Mouse (Mus musculus) thymus, adult 2 months (tissue): ENCODE data around the gene Cog5. TPM values are rescaled to one million over a fixed set of nuclear protein-coding genes. Genes with fewer than 3 reads are reported as not detected.

Experiments used
- DNase-seq: peaks from one replicate; pipeline ENCODE4 v3.0.0; 2021
- H3K27ac ChIP-seq: fragments of 200-500 bp; 2 replicates; pipeline ENCODE4 v1.5.1; 2012; ENCODE audit warnings: low read length, control low read depth; ENCODE audit not compliant: control insufficient read depth, insufficient read depth
- H3K27me3 ChIP-seq: fragments of 200-500 bp; 2 replicates; pipeline ENCODE4 v1.6.1; 2012; ENCODE audit warnings: mild to moderate bottlenecking, low read length, moderate library complexity, mixed read lengths; ENCODE audit not compliant: control insufficient read depth, insufficient read depth
- H3K36me3 ChIP-seq: fragments of 200-500 bp; 2 replicates; pipeline ENCODE4 v1.6.1; 2012; ENCODE audit warnings: mild to moderate bottlenecking, low read length, moderate library complexity; ENCODE audit not compliant: control insufficient read depth, insufficient read depth
- H3K4me1 ChIP-seq: fragments of 200-500 bp; replicated peaks from 2 replicates; pipeline ENCODE4 v1.6.1; 2012; ENCODE audit warnings: low read length; ENCODE audit not compliant: control insufficient read depth, insufficient read depth
- H3K4me3 ChIP-seq: fragments of 200-500 bp; 2 replicates; pipeline ENCODE4 v1.5.1; 2012; ENCODE audit warnings: mild to moderate bottlenecking, low read length, control low read depth, moderate library complexity; ENCODE audit not compliant: control insufficient read depth, insufficient read depth
- CTCF ChIP-seq: fragments of 200-500 bp; IDR thresholded peaks from 2 replicates; pipeline ENCODE4 v1.5.1; 2012; ENCODE audit warnings: mild to moderate bottlenecking, control low read depth, low read length, moderate library complexity, borderline replicate concordance; ENCODE audit not compliant: control insufficient read depth, poor library complexity, insufficient read depth; ENCODE audit errors: extremely low read depth
- POLR2A ChIP-seq: fragments of 200-500 bp; IDR thresholded peaks from 2 replicates; pipeline ENCODE4 v1.6.1; 2012; ENCODE audit warnings: mild to moderate bottlenecking, low read length, control low read depth, moderate library complexity; ENCODE audit not compliant: control insufficient read depth, poor library complexity, insufficient read depth; ENCODE audit errors: extremely low read depth
- WGBS: fragments of 180-500 bp; shearing (Covaris S2); methylation state at CpG from one replicate; pipeline ENCODE4 v1.1.7; 2018; 5-methylcytosine and 5-hydroxymethylcytosine counted together
- polyA plus RNA-seq: library from polyadenylated mRNA; depleted of rRNA; stranded (reverse); fragments of >200 nt; gene quantifications from 2 replicates; pipeline ENCODE4 v1.2.3, GENCODE M21; 2012

Cog5 gene
- polyA plus RNA-seq, 1 experiment: 40.6 TPM

DNA sequence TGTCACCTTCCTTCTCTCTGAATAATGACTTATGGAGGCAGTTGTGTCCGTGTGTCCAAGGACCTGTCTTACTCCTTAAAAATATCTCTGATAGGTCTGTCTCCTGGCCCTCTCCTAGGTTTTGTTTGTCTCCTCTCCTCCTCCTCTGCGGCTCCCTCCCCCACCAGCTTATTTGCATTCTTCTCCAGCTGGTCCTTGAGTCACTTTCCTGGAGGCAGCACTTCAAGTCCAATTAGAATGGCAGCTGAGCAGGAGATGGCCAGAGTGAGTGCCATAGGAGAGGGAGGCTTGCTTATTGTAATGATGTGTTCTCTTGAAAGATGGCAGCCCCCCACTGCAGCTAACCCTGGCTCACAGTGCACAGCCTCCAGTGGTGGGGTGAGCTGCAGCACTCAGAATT lies 241.2 kb downstream of the Cog5 start:
- H3K36me3 ChIP-seq: no peaks in the 10 kb centered on the region; the same call in 1 of the 2 replicates
- H3K4me1 ChIP-seq: no peaks in the 10 kb centered on the region
- 93% methylated on average over 2 of the region's 2 CpGs for WGBS
- H3K27me3 ChIP-seq: no peaks in the 10 kb centered on the region
- no peak for TF ChIP-seq CTCF
- no peak for TF ChIP-seq POLR2A
- no peak overlapping the region for H3K27ac ChIP-seq
- H3K4me3 ChIP-seq: no peak overlapping the region
- DNase-seq: no peak

DNA sequence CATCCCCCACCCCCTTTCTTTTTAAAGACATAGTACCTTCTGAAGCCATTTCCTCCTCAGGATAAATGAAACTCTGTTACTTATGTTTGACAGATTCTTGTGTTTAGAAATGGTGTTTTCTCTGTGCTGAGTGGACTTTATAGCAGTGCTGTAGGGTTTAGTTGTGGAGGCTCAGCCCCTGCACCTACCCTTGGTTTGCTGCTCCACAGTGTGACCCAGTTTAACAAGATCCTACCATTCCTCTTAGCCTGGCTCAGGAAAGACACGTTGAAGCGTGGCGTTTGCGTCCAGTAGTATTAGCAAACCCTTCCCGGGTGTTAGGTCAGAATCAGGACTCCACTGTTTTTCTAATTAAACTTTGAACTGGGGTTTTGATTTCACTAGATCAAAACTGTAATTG lies 241.6 kb downstream of the Cog5 start:
- Histone ChIP-seq H3K4me1 (no peaks in the 10 kb centered on the region), H3K27ac (no peak overlapping the region), H3K4me3 (no peak overlapping the region), H3K27me3 (no peaks in the 10 kb centered on the region), H3K36me3 (no peaks in the 10 kb centered on the region; the same call in 1 of the 2 replicates)
- WGBS: 94% methylated on average over 5 of the region's 5 CpGs
- DNase-seq: no peak
- TF ChIP-seq CTCF (no peak), POLR2A (no peak)

DNA sequence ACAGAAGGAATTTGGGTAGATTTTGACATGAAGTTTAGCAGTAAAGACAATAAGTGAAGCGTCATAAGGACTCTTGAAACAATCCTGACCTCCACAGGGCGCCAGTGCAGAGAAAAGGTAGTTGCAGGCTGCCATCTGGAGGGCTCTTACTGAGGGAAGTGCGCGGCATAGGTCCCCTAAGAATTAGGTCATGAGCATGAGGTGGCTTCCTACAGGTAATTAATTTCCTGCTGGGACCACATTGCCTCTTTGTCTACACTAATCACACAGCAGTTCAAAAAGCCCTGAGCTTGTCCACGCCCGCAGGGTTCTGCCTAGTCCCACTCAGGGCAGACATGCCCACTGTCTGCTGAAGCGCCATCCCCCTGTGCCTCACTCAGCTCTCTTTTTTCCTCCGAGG lies 242.3 kb downstream of the Cog5 start:
- Histone ChIP-seq H3K4me3 (no peak overlapping the region), H3K27me3 (no peaks in the 10 kb centered on the region), H3K36me3 (no peaks in the 10 kb centered on the region; the same call in 1 of the 2 replicates), H3K4me1 (no peaks in the 10 kb centered on the region), H3K27ac (no peak overlapping the region)
- no peak for DNase-seq
- no peak for TF ChIP-seq CTCF
- no peak for TF ChIP-seq POLR2A
- 95% methylated on average over 8 of the region's 8 CpGs for WGBS

DNA sequence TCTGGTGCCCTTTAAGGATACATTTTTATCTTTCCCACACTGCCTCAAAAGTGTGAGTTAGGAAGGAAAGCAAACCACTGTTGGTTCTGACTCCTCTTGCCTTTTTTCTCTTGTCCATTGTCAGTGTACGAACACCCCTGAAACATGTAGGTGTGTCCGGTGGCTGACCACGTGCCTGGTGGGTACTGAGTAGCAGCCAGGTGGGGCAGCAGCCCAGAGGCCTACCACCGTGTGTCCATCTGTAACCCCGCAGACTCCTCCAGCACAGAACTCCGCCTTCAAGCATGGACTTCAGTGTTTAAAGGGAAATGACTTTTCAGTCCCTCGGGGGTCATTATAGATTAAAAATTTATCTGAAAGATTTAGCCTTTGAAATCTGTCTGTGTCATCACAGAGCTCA lies 242.8 kb downstream of the Cog5 start:
- no peak for DNase-seq
- no peak overlapping the region for H3K4me3 ChIP-seq
- 95% methylated on average over 7 of the region's 7 CpGs for WGBS
- H3K4me1 ChIP-seq: no peaks in the 10 kb centered on the region
- H3K27me3 ChIP-seq: no peaks in the 10 kb centered on the region
- H3K36me3 ChIP-seq: no peaks in the 10 kb centered on the region; the same call in 1 of the 2 replicates
- no peak overlapping the region for H3K27ac ChIP-seq
- no peak for TF ChIP-seq POLR2A
- no peak for TF ChIP-seq CTCF

DNA sequence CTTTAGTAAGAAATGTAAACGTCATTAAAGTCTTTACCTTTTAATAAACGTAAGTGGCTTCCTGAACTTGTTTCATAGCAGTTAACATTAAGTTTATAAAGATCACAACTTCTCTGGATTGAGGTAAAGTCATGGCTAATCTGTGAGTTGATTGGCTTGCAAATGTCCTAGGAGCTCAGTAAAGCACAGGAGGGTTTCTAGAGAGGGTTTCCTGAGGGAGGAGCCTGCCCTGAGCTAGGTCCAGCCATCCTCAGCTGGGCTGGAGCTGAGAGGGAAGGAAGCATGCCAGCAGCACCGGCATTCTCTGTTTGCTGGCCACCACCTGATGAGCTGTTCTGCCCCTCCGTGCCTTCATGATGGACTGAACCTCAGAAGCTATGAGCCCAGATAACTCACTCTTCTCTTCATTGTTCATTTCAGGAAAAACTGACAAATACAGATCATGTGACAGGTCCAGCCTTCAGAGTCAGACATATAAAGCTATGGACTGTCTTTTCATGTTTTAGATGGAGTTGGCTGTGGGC lies 245.8 kb downstream of the Cog5 start:
- no peaks in the 10 kb centered on the region for H3K4me1 ChIP-seq
- no peaks in the 10 kb centered on the region; the same call in 1 of the 2 replicates for H3K36me3 ChIP-seq
- DNase-seq: no peak
- TF ChIP-seq CTCF (no peak), POLR2A (no peak)
- no peaks in the 10 kb centered on the region for H3K27me3 ChIP-seq
- no peak overlapping the region for H3K27ac ChIP-seq
- WGBS: 97% methylated on average over 4 of the region's 4 CpGs
- H3K4me3 ChIP-seq: no peak overlapping the region

DNA sequence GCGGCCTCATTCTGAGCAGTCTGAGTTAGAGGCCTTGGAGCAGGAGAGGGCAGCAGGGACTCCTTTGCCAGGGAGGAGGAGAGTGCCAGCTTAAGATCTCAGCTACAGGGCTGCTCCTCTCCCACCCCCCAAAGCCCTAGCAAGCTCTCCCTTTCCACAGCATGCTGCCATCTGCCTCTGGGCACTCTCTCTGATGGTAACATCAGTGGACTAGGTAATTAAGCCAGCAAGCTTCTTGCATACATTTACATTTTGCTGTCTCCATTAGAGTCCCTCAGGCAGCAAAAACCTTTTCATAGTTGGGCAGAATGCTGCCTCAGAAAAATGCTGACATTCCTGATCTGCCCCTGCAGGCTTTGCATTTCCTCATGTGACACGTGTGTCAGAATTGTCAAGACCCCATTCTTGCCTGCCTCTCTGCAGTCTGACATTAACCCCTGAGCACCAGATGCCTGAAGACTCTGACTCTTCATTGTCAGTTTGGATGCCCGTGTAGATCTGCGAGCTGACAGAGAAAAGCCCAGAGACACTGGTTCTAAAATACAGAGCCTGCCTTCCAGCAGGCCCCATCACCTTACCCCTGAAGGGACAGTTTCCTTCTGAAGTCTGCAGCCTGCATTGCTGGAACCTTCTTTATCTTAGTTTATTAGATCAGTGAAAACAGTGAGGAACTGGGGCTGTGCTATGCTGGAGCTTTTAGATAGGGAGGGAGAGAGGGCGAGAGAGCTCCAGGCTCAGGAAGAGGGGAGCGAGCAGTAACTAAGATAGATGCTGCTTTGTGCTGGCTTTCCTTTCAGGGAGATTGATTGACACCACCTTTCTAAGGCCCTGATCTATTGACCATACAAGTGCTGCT lies 251.3 kb downstream of the Cog5 start:
- TF ChIP-seq CTCF (no peak), POLR2A (no peak)
- H3K4me1 ChIP-seq: no peaks in the 10 kb centered on the region
- no peak for DNase-seq
- no peaks in the 10 kb centered on the region for H3K27me3 ChIP-seq
- H3K4me3 ChIP-seq: no peak overlapping the region
- no peak overlapping the region for H3K27ac ChIP-seq
- 95% methylated on average over 6 of the region's 6 CpGs for WGBS
- H3K36me3 ChIP-seq: no peaks in the 10 kb centered on the region

DNA sequence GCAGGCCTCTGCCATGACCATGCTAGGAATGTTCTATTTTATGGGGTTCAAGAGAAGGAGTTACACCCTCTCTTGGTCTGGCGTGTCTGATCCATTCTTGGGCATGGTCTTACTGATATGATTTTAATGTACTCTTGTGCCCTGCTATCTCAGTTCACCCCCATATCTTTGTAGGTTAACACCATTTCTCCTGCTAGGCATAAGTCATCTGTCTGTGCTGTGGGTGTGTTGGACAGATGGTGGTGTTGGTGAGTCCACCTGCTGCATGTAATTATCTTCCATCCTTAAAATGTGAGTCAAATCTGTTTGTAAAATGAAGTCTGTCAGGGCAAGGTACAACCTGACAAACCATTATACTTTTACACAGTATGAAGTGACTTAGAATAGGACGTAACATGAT lies 252.8 kb downstream of the Cog5 start:
- H3K36me3 ChIP-seq: no peaks in the 10 kb centered on the region
- WGBS: 96% methylated on average over 2 of the region's 2 CpGs
- TF ChIP-seq CTCF (no peak), POLR2A (no peak)
- H3K4me1 ChIP-seq: no peaks in the 10 kb centered on the region
- no peaks in the 10 kb centered on the region for H3K27me3 ChIP-seq
- no peak overlapping the region for H3K4me3 ChIP-seq
- DNase-seq: no peak
- H3K27ac ChIP-seq: no peak overlapping the region
